9 mouse cellular contexts compared by ENCODE assay signal in genomic region chr14:7174483-7174971, GRCm38 (mm10). TPM values are rescaled to one million over a fixed set of nuclear protein-coding genes. Genes with fewer than 3 reads are reported as not detected.
DNase-seq lines count a peak whose midpoint lies in the region; ATAC-seq lines count a peak whose summit lies in the region.
"Not testable (repeated sequence)": the region's sequence is repeated elsewhere in the genome, so short reads cannot be mapped to it uniquely, and the experiment has no call there.
"Had no signal": no experiment of that assay in that cellular context is flagged by ENCODE, and none has a peak within 500 bp of the region (broad histone marks: within the 10 kb centered on the region; RNA-seq: fewer than 3 reads in every experiment).

Gene Gm3512, minus strand, starts transcription at chr14:7174533.

- H3K27ac ChIP-seq in forebrain, embryonic 14.5 days (ENCODE audit: low read depth, low read length); neural tube, embryonic 15.5 days (replicated peaks): not testable (repeated sequence)

- ATAC-seq in forebrain, embryonic 14.5 days, result peak; percentile 50; the same call in 1 of the 2 replicates
- not testable (repeated sequence) for ATAC-seq in inflammation-experienced regulatory T-cells, adult 6 months
- peak; percentile 84; the same call in 1 of the 2 replicates for ATAC-seq in neural tube, embryonic 15.5 days (ENCODE audit: low FRiP score)

- H3K9me3 ChIP-seq in forebrain, embryonic 14.5 days (replicated peaks; ENCODE audit: control insufficient read depth, low read length); neural tube, embryonic 15.5 days (replicated peaks): not testable (repeated sequence)

- no CpG with 5 or more reads among the region's 37 CpGs for WGBS in forebrain, embryonic 14.5 days
- WGBS in neural tube, embryonic 15.5 days, result no CpG with 5 or more reads among the region's 37 CpGs

- not testable (repeated sequence) for H3K4me2 ChIP-seq in forebrain, embryonic 14.5 days (ENCODE audit: low read length); neural tube, embryonic 15.5 days

- intact Hi-C loops in heart, postnatal 10 days (cut with DNase I), result not testable (repeated sequence)

- not testable (repeated sequence) for H3K36me3 ChIP-seq in forebrain, embryonic 14.5 days (ENCODE audit: control insufficient read depth, insufficient read depth, low read length); neural tube, embryonic 15.5 days

- H3K4me3 ChIP-seq in forebrain, embryonic 14.5 days (ENCODE audit: low read depth, low read length); neural tube, embryonic 15.5 days (replicated peaks): not testable (repeated sequence)

- DNase-seq in brain, adult 2 months (ENCODE audit: low read depth, low spot score), result peak; percentile 1
- DNase-seq in forebrain, embryonic 14.5 days (ENCODE audit: low spot score), result not testable (repeated sequence)
- DNase-seq in heart, postnatal 10 days, result peak; percentile 0 to 4
- DNase-seq in left cerebral cortex, adult 8-10 months (ENCODE audit: low spot score in 2 of 2), result peak; percentile 1 to 4
- peak; percentile 1 to 2 for DNase-seq in thymus, adult 18-20 months

- H3K4me1 ChIP-seq in forebrain, embryonic 14.5 days (ENCODE audit: control insufficient read depth, insufficient read depth, low read length); neural tube, embryonic 15.5 days: not testable (repeated sequence)

- H3K9ac ChIP-seq in forebrain, embryonic 14.5 days (ENCODE audit: low read length); neural tube, embryonic 15.5 days (replicated peaks): not testable (repeated sequence)

- H3K27me3 ChIP-seq in forebrain, embryonic 14.5 days (replicated peaks; ENCODE audit: control insufficient read depth, insufficient read depth, low read length); neural tube, embryonic 15.5 days (replicated peaks): not testable (repeated sequence)

RNA-seq across cellular contexts. Expression of gene Gm3512, which starts in this region (rescaled TPM):
- polyA plus RNA-seq in forebrain, embryonic 14.5 days (2014; fragmentation: Nextera tagmentation; extraction: Ambion mirVana), result 5.4 and 8.0 TPM in 2 replicates
- under 1 TPM; 0.55 to 0.74 TPM for total RNA-seq in heart, postnatal 10 days (2021)
- 10 to 100 TPM in 2 of 3 experiments, 1 to 10 TPM in 1; 2.8 to 14.6 (median 11.4) TPM for polyA plus RNA-seq in inflammation-experienced regulatory T-cells, adult 6 months (2017; shearing (Covaris generic))
- 1 to 10 TPM; 1.2 to 2.0 (median 1.6) TPM for total RNA-seq in left cerebral cortex, adult 8-10 months (2022)
- polyA plus RNA-seq in neural tube, embryonic 15.5 days (2015; fragmentation: Nextera tagmentation; extraction: Ambion mirVana), result 10.9 and 12.1 TPM in 2 replicates
- total RNA-seq: monocyte, adult 5-6 weeks had no signal
- polyA plus RNA-seq: macrophage had no signal

Comparison
In these comparisons a context has a peak if more than half of its experiments do, and no peak if none do; other contexts are left out.
1. Peak in DNase-seq in heart, postnatal 10 days; RNA of the gene not detected or under 1 TPM.